Mouse (Mus musculus) liver, adult 2 months (tissue): ENCODE data around the gene Olfr91. TPM values are rescaled to one million over a fixed set of nuclear protein-coding genes. Genes with fewer than 3 reads are reported as not detected.

Experiments used
- DNase-seq: peaks from one replicate; pipeline ENCODE4 v3.0.0-alpha.2; 2011; ENCODE audit warnings: low read depth, low spot score; ENCODE audit errors: extremely low read depth
- H3K27ac ChIP-seq: fragments of 200-500 bp; replicated peaks from 2 replicates; pipeline ENCODE4 v1.5.1; 2012; ENCODE audit warnings: low read depth, mild to moderate bottlenecking, control low read depth, inconsistent platforms, low read length; ENCODE audit not compliant: insufficient read depth
- H3K27me3 ChIP-seq: fragments of 200-500 bp; 2 replicates; pipeline ENCODE4 v1.6.1; 2012; ENCODE audit warnings: mild to moderate bottlenecking, moderate library complexity, low read length, inconsistent platforms; ENCODE audit not compliant: control insufficient read depth, insufficient read depth
- H3K36me3 ChIP-seq: fragments of 200-500 bp; 2 replicates; pipeline ENCODE4 v1.6.1; 2012; ENCODE audit warnings: low read length, inconsistent platforms; ENCODE audit not compliant: control insufficient read depth, insufficient read depth
- H3K4me1 ChIP-seq: fragments of 200-500 bp; 2 replicates; pipeline ENCODE4 v1.6.1; 2011; ENCODE audit warnings: low read length; ENCODE audit not compliant: control insufficient read depth, insufficient read depth
- H3K4me3 ChIP-seq: fragments of 200-500 bp; 2 replicates; pipeline ENCODE4 v1.5.1; 2011; ENCODE audit warnings: low read depth, mild to moderate bottlenecking, control low read depth, low read length, moderate library complexity; ENCODE audit not compliant: insufficient read depth
- H3K79me2 ChIP-seq: fragments of 200-500 bp; 2 replicates; pipeline ENCODE4 v1.6.1; 2012; ENCODE audit warnings: inconsistent platforms, mild to moderate bottlenecking, low read length, moderate library complexity; ENCODE audit not compliant: control insufficient read depth, insufficient read depth
- H3K9ac ChIP-seq: fragments of 200-500 bp; 2 replicates; pipeline ENCODE4 v1.6.1; 2012; ENCODE audit warnings: low read depth, mild to moderate bottlenecking, control low read depth, inconsistent platforms, low read length
- CTCF ChIP-seq: fragments of 200-500 bp; IDR thresholded peaks from 2 replicates; pipeline ENCODE4 v1.5.1; 2011; ENCODE audit warnings: low read depth, low read length, control low read depth
- POLR2A ChIP-seq: fragments of 200-500 bp; IDR thresholded peaks from 2 replicates; pipeline ENCODE4 v1.6.1; 2011; ENCODE audit warnings: low read length, control low read depth; ENCODE audit not compliant: insufficient read depth; ENCODE audit errors: extremely low read depth
- WGBS: fragments of 180-500 bp; shearing (Covaris S2); methylation state at CpG from one replicate; pipeline ENCODE4 v1.1.7; 2018; 5-methylcytosine and 5-hydroxymethylcytosine counted together
- polyA plus RNA-seq: library from polyadenylated mRNA; depleted of rRNA; stranded (reverse); fragments of >200 nt; gene quantifications from 2 replicates; pipeline ENCODE4 v1.2.3, GENCODE M21; 2012
- total RNA-seq: library from RNA; depleted of rRNA; stranded (reverse); fragments of >200 nt; gene quantifications from 2 replicates; pipeline ENCODE4 v1.2.3, GENCODE M21; 2014

Gene Olfr91
- total and polyA plus RNA-seq, 2 experiments = not detected

DNA sequence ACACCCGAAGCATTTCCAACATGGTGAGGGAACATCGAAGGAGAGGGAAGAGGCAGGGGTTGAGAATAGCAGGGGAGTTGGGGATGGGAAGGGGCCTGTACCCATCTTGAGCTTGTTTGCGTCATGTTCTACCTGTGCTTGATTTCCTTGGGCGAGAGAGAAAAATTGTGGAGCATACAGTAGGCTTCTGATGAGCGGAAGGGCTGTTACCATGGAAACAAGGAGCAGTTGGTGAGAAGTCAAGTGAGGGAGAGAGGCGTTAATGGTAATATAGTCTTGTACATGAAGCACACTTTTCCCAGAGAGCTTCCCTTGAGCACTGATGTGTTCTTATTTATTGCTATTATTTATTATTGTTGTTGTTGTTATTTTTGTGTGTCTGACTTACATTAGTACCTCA, 41.1 kb downstream of the Olfr91 start:
- no peak overlapping the region for H3K27ac ChIP-seq
- H3K36me3 ChIP-seq = no peaks in the 10 kb centered on the region; the same call in 1 of the 2 replicates
- H3K4me1 ChIP-seq = no peaks in the 10 kb centered on the region
- H3K27me3 ChIP-seq = no peaks in the 10 kb centered on the region
- TF ChIP-seq CTCF (no peak), POLR2A (no peak)
- H3K4me3 ChIP-seq = no peak overlapping the region
- no peak for DNase-seq
- 91% methylated on average over 6 of the region's 6 CpGs for WGBS
- no peak overlapping the region for H3K9ac ChIP-seq
- H3K79me2 ChIP-seq = no peaks in the 10 kb centered on the region

DNA sequence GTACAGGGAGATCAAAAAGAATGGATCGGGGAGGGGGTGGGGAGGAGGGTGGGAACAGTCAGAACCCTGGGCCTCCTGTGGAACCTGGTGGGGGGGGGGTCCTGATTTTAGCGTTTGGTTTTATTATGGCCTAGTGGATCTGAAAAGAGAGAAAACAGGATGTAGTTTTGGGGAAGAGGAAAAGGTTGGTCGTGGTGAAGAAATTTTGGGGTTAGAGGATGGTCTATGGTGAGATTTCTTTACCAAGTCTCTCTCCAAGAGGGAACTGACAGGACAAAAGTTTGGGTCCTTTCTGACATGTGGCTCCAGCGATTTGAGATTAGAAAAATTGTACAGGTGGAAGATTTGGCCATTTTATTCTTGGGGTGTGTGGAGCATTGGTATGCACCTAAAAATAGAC, 46.3 kb downstream of the Olfr91 start:
- WGBS = 53% methylated on average over 4 of the region's 4 CpGs
- H3K27me3 ChIP-seq = peaks cover 25% of the 10 kb centered on the region

DNA sequence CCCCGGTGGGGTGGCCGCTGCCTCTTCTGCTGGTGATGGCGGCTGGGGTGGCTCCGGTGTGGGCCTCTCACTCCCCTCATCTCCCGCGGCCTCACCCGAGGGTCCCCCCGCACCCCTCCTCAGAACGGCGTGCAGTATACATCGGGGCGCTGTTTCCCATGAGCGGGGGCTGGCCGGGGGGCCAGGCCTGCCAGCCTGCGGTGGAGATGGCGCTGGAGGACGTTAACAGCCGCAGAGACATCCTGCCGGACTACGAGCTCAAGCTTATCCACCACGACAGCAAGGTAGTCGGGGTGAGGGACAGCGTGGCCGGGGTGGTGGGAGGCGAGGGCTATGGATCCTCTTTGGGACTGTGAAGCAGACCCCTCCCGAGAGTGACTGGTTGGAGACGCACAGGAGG, 47.2 kb downstream of the Olfr91 start:
- H3K27me3 ChIP-seq = peaks cover 32% of the 10 kb centered on the region
- no peak overlapping the region for H3K27ac ChIP-seq
- H3K79me2 ChIP-seq = no peaks in the 10 kb centered on the region
- no peak for DNase-seq
- H3K36me3 ChIP-seq = no peaks in the 10 kb centered on the region
- no peak for TF ChIP-seq POLR2A
- no peak for TF ChIP-seq CTCF
- no peak overlapping the region for H3K9ac ChIP-seq
- WGBS = 24% methylated on average over 27 of the region's 27 CpGs
- peaks cover 8% of the 10 kb centered on the region for H3K4me1 ChIP-seq
- H3K4me3 ChIP-seq = peak overlapping the region; percentile 26; the same call in 1 of the 2 replicates

More for the DNA sequence above, 46.3 kb downstream of the Olfr91 start:
- no peak for DNase-seq
- Histone ChIP-seq H3K4me1 (peaks cover 5% of the 10 kb centered on the region; the same call in 1 of the 2 replicates), H3K9ac (no peak overlapping the region), H3K36me3 (no peaks in the 10 kb centered on the region), H3K4me3 (no peak overlapping the region), H3K79me2 (no peaks in the 10 kb centered on the region), H3K27ac (no peak overlapping the region)
- TF ChIP-seq CTCF = no peak
- TF ChIP-seq POLR2A = no peak

DNA sequence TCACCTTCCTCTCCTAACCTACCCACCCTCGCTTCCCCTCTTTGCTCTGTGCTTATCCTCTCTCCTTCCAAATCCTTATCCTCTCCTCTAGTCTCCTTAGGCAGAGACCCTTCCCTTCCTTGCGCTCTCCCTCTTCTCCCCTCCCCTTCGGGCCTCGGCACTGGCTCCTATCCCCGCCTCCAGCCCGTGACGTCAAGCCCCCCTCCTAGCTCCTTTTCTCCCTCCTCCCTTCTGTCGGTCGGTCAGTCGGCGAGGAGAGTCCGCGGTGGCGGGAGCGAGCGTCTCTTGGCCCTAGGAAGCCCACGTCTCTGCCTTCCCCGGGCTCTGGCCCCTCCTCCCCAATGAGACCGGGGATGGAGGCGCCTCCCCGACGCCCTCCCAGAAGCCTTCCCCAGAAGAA, 47.7 kb downstream of the Olfr91 start:
- TF ChIP-seq CTCF (no peak), POLR2A (no peak)
- H3K79me2 ChIP-seq = no peaks in the 10 kb centered on the region
- H3K4me3 ChIP-seq = peak overlapping the region; percentile 26
- H3K27ac ChIP-seq = no peak overlapping the region
- H3K27me3 ChIP-seq = peaks cover 33% of the 10 kb centered on the region
- no peak for DNase-seq
- peak overlapping the region; percentile 33; the same call in 1 of the 2 replicates for H3K9ac ChIP-seq
- no peaks in the 10 kb centered on the region for H3K36me3 ChIP-seq
- WGBS = 5% methylated on average over 22 of the region's 22 CpGs
- H3K4me1 ChIP-seq = peaks cover 8% of the 10 kb centered on the region

DNA sequence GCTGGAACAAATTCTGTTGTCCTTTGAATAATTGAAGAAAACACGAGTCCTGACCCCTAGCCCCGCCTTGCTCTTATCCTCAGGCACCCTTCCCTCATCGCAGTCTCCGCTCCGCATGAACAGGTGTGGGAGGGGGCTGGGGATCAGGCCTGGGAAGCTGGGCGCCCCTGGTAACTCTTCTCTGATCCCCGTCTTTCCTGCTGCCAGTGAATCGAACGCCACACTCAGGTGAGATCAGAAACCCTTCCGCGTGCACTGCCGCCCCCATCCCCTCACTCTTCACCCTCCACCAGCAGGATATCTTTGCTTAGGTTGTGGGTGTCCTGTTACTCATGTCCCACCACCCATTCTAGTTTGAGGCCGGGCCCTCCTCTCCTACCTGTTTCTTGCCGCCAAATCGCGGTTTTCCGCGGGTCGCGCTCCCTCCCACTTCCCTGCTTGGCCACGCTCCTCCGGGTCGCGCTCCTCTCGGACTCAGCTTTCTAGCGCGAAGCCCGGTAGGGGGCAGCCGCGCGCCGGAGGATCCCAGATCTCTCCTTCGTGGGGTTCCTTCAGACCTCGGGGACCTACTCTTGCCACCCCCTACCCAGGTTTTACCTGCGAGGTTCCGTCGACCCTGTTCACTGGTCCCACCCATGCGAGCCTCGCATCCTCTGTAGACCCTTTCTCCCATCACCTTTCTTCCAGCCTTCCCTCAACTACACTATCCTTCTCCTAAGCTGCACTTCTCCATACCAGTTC, 48.3 kb downstream of the Olfr91 start:
- H3K4me1 ChIP-seq = peaks cover 8% of the 10 kb centered on the region
- peaks cover 33% of the 10 kb centered on the region for H3K27me3 ChIP-seq
- H3K27ac ChIP-seq = no peak overlapping the region
- no peak overlapping the region for H3K9ac ChIP-seq
- no peak overlapping the region for H3K4me3 ChIP-seq
- no peak for DNase-seq
- no peaks in the 10 kb centered on the region for H3K36me3 ChIP-seq
- no peaks in the 10 kb centered on the region for H3K79me2 ChIP-seq
- TF ChIP-seq POLR2A (no peak), CTCF (peak; percentile 65)
- 10% methylated on average over 39 of the region's 39 CpGs for WGBS

DNA sequence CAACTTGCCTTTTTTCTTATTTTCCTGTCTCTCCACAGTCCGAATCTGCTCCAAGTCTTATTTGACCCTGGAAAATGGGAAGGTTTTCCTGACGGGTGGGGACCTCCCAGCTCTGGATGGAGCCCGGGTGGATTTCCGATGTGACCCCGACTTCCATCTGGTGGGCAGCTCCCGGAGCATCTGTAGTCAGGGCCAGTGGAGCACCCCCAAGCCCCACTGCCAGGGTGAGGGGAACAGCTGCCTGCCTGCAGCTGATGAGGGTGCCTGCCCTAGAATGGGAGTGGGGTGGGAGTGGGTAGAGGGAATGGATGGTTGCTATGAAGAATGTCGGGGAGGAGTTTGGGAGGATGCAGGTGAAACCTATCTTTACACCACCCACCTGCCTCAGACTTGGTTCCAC, 49.7 kb downstream of the Olfr91 start:
- no peak for DNase-seq
- no peak overlapping the region for H3K27ac ChIP-seq
- no peak overlapping the region for H3K9ac ChIP-seq
- H3K27me3 ChIP-seq = peaks cover 33% of the 10 kb centered on the region
- no peaks in the 10 kb centered on the region for H3K79me2 ChIP-seq
- no peaks in the 10 kb centered on the region for H3K36me3 ChIP-seq
- H3K4me1 ChIP-seq = peaks cover 8% of the 10 kb centered on the region
- no peak overlapping the region for H3K4me3 ChIP-seq
- WGBS = 71% methylated on average over 7 of the region's 7 CpGs
- TF ChIP-seq CTCF (no peak), POLR2A (no peak)
